Mouse (Mus musculus): Measurements from ENCODE around the gene Pold4.

DNA sequence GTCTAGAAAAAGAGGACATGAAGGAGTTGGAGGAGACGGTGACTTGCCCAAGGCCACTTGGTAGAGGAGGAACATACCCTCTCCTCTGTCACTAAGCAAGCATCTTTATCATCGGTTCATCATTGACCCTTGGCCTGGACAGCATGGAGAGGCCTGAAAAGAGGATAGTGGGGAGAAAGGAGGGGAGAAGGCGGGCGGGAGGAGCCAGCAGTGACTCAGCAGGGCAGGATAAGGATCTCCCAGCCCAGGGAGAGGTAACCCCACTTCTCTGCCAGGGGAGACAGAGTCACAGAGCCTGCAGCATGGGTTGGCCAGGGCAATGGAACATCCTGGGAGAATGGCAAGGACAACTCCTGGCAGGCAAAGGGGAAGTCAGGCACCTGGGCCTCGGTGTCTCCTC lies 23.1 kb upstream of the Pold4 start:
- TF ChIP-seq CTCF (IDR thresholded peaks at IDR 0.05) (no peak), EP300 (IDR thresholded peaks at IDR 0.05) (no peak)

Measured in lung, postnatal 0 days (tissue).